Mouse (Mus musculus) MEL (cell line): ENCODE measurements at regions not wholly inside any gene's neighbourhood (a gene's known extent, or its start where the extent isn't known, plus 50 kb on each side); places are given as distances from the start of the nearest gene placed in this dataset.

ENCODE experiments used
- DNase-seq: peaks from one replicate; pipeline ENCODE4 v3.0.0; 2011; ENCODE audit warnings: low read depth, low spot score
- H3K27ac ChIP-seq: 2 replicates; pipeline ENCODE4 v1.5.1; 2012; ENCODE audit warnings: low read depth, mild to moderate bottlenecking, control low read depth, low read length, moderate library complexity; ENCODE audit not compliant: control insufficient read depth
- H3K27me3 ChIP-seq, 2 experiments: fragments of 150-350 bp in 1 of 2; sonication (generic) in 1 of 2; 2 replicates each; pipeline ENCODE4 v1.6.1; 2012; ENCODE audit warnings: low read length in 2 of 2, mild to moderate bottlenecking in 2 of 2, improper control_type of control experiment in 1 of 2, moderate library complexity in 1 of 2; ENCODE audit not compliant: insufficient read depth in 2 of 2, control insufficient read depth in 1 of 2
- H3K36me3 ChIP-seq, 2 experiments: 2 replicates each; pipeline ENCODE4 v1.6.1; 2012 to 2014; ENCODE audit warnings: low read length in 2 of 2, improper control_type of control experiment in 1 of 2, inconsistent platforms in 1 of 2, mild to moderate bottlenecking in 1 of 2; ENCODE audit not compliant: insufficient read depth in 2 of 2, control insufficient read depth in 1 of 2
- H3K4me1 ChIP-seq, 2 experiments: fragments of 150-350 bp in 1 of 2; sonication (generic) in 1 of 2; 2 replicates each; pipeline ENCODE4 v1.6.1; 2012; ENCODE audit warnings: low read length in 2 of 2, improper control_type of control experiment in 1 of 2, mild to moderate bottlenecking in 1 of 2; ENCODE audit not compliant: insufficient read depth in 2 of 2, control insufficient read depth in 1 of 2
- H3K4me3 ChIP-seq, 2 experiments: fragments of 150-350 bp in 1 of 2; sonication (generic) in 1 of 2; 2 replicates each; pipeline ENCODE4 v1.5.1; 2012; ENCODE audit warnings: low read depth in 2 of 2, low read length in 2 of 2, mild to moderate bottlenecking in 2 of 2, moderate library complexity in 2 of 2, control low read depth in 1 of 2, improper control_type of control experiment in 1 of 2; ENCODE audit not compliant: control insufficient read depth in 1 of 2, insufficient read depth in 1 of 2
- H3K79me2 ChIP-seq: 2 replicates; pipeline ENCODE4 v1.6.1; 2012; ENCODE audit warnings: mild to moderate bottlenecking, low read length, moderate library complexity; ENCODE audit not compliant: control insufficient read depth, poor library complexity, insufficient read depth
- H3K9ac ChIP-seq: 2 replicates; pipeline ENCODE4 v1.6.1; 2012; ENCODE audit warnings: low read depth, mild to moderate bottlenecking, control low read depth, low read length, moderate library complexity; ENCODE audit not compliant: control insufficient read depth, poor library complexity, severe bottlenecking
- H3K9me3 ChIP-seq: fragments of 150-350 bp; sonication (generic); replicated peaks from 2 replicates; pipeline ENCODE4 v1.6.1; 2012; ENCODE audit warnings: mild to moderate bottlenecking, low read length, improper control_type of control experiment, moderate library complexity; ENCODE audit not compliant: insufficient read depth
- BHLHE40 ChIP-seq: IDR thresholded peaks from 2 replicates; pipeline ENCODE4 v1.6.1; 2012; ENCODE audit warnings: low read depth, mild to moderate bottlenecking, inconsistent platforms, low read length, improper control_type of control experiment, borderline replicate concordance
- CHD1 ChIP-seq: IDR thresholded peaks from 2 replicates; pipeline ENCODE4 v1.6.1; 2012; ENCODE audit warnings: low read depth, mild to moderate bottlenecking, inconsistent platforms, low read length, improper control_type of control experiment
- CHD2 ChIP-seq: IDR thresholded peaks from 2 replicates; pipeline ENCODE4 v1.6.1; 2011; ENCODE audit warnings: low read length, improper control_type of control experiment
- EP300 ChIP-seq, 2 experiments: IDR thresholded peaks; 2 replicates each; pipeline ENCODE4 v1.6.1; 2011; ENCODE audit warnings: improper control_type of control experiment in 2 of 2, low read length in 2 of 2, low read depth in 1 of 2, mild to moderate bottlenecking in 1 of 2
- ETS1 ChIP-seq: IDR thresholded peaks from 2 replicates; pipeline ENCODE4 v1.6.1; 2012; ENCODE audit warnings: low read depth, mild to moderate bottlenecking, inconsistent platforms, low read length, improper control_type of control experiment, moderate library complexity
- GATA1 ChIP-seq: IDR thresholded peaks from 2 replicates; pipeline ENCODE4 v1.6.1; 2011; ENCODE audit warnings: low read depth, low read length, improper control_type of control experiment
- HCFC1 ChIP-seq: IDR thresholded peaks from 2 replicates; pipeline ENCODE4 v1.6.1; 2012; ENCODE audit warnings: low read depth, mild to moderate bottlenecking, inconsistent platforms, low read length, improper control_type of control experiment, moderate library complexity
- MAFK ChIP-seq: IDR thresholded peaks from 2 replicates; pipeline ENCODE4 v1.6.1; 2011; ENCODE audit warnings: low read depth, mild to moderate bottlenecking, low read length, improper control_type of control experiment, borderline replicate concordance
- MAZ ChIP-seq: IDR thresholded peaks from 2 replicates; pipeline ENCODE4 v1.6.1; 2012; ENCODE audit warnings: low read depth, mild to moderate bottlenecking, inconsistent platforms, low read length, improper control_type of control experiment
- MYC ChIP-seq: IDR thresholded peaks from 2 replicates; pipeline ENCODE4 v1.6.1; 2011; ENCODE audit warnings: low read depth, mild to moderate bottlenecking, low read length, improper control_type of control experiment, moderate library complexity
- NRF1 ChIP-seq: IDR thresholded peaks from 2 replicates; pipeline ENCODE4 v1.6.1; 2014; ENCODE audit warnings: low read depth, mild to moderate bottlenecking, inconsistent platforms, low read length, improper control_type of control experiment, moderate library complexity; ENCODE audit not compliant: poor library complexity, insufficient read depth, severe bottlenecking
- POLR2A ChIP-seq, 2 experiments: IDR thresholded peaks; 2 replicates each; pipeline ENCODE4 v1.6.1; 2011 to 2012; ENCODE audit warnings: low read length in 2 of 2, mild to moderate bottlenecking in 2 of 2, control low read depth in 1 of 2, improper control_type of control experiment in 1 of 2, low read depth in 1 of 2, moderate library complexity in 1 of 2; ENCODE audit not compliant: control insufficient read depth in 1 of 2, insufficient read depth in 1 of 2, poor library complexity in 1 of 2
- POLR2AphosphoS2 ChIP-seq: IDR thresholded peaks from 2 replicates; pipeline ENCODE4 v1.6.1; 2011; ENCODE audit warnings: low read length, improper control_type of control experiment
- POLR2AphosphoS5 ChIP-seq: IDR thresholded peaks from 2 replicates; pipeline ENCODE4 v1.6.1; 2012; ENCODE audit warnings: low read depth, borderline replicate concordance, mild to moderate bottlenecking, inconsistent platforms, low read length, moderate library complexity, mixed read lengths
- RAD21 ChIP-seq: IDR thresholded peaks from 2 replicates; pipeline ENCODE4 v1.6.1; 2011; ENCODE audit warnings: mild to moderate bottlenecking, low read depth, low read length, improper control_type of control experiment
- RCOR1 ChIP-seq: IDR thresholded peaks from 2 replicates; pipeline ENCODE4 v1.6.1; 2012; ENCODE audit warnings: low read depth, mild to moderate bottlenecking, inconsistent platforms, low read length, improper control_type of control experiment
- SIN3A ChIP-seq: IDR thresholded peaks from 2 replicates; pipeline ENCODE4 v1.6.1; 2012; ENCODE audit warnings: low read length, improper control_type of control experiment, inconsistent platforms
- TAL1 ChIP-seq: IDR thresholded peaks from 2 replicates; pipeline ENCODE4 v1.6.1; 2012; ENCODE audit warnings: mild to moderate bottlenecking, inconsistent platforms, low read length, moderate library complexity, mixed read lengths
- TCF12 ChIP-seq: IDR thresholded peaks from 2 replicates; pipeline ENCODE4 v1.6.1; 2014; ENCODE audit warnings: low read depth, mild to moderate bottlenecking, inconsistent platforms, low read length, improper control_type of control experiment, moderate library complexity
- UBTF ChIP-seq: IDR thresholded peaks from 2 replicates; pipeline ENCODE4 v1.6.1; 2012; ENCODE audit warnings: low read depth, mild to moderate bottlenecking, inconsistent platforms, low read length, improper control_type of control experiment, moderate library complexity, borderline replicate concordance; ENCODE audit not compliant: insufficient read depth
- USF1 ChIP-seq: IDR thresholded peaks from 2 replicates; pipeline ENCODE4 v1.6.1; 2014; ENCODE audit warnings: low read depth, mild to moderate bottlenecking, inconsistent platforms, low read length, improper control_type of control experiment, moderate library complexity
- ZC3H11A ChIP-seq: IDR thresholded peaks from 2 replicates; pipeline ENCODE4 v1.6.1; 2012; ENCODE audit warnings: low read depth, mild to moderate bottlenecking, inconsistent platforms, low read length, improper control_type of control experiment
- ZKSCAN1 ChIP-seq: IDR thresholded peaks from 2 replicates; pipeline ENCODE4 v1.6.1; 2012; ENCODE audit warnings: low read depth, mild to moderate bottlenecking, inconsistent platforms, low read length, improper control_type of control experiment, moderate library complexity
- ZMIZ1 ChIP-seq: IDR thresholded peaks from 2 replicates; pipeline ENCODE4 v1.6.1; 2012; ENCODE audit warnings: low read depth, mild to moderate bottlenecking, inconsistent platforms, low read length, improper control_type of control experiment, moderate library complexity

GRCm38 (mm10) chr17:51411545-51412094 is 232.5 kb upstream of the Tbc1d5 start:
- peaks cover 0 to 21% of the 10 kb centered on the region in 2 experiments for H3K4me1 ChIP-seq
- no peaks in the 10 kb centered on the region for H3K79me2 ChIP-seq
- H3K9me3 ChIP-seq, result no peaks in the 10 kb centered on the region
- DNase-seq, result no peak
- no peak overlapping the region for H3K27ac ChIP-seq
- H3K4me3 ChIP-seq, result no peak overlapping the region
- H3K27me3 ChIP-seq, result no peaks in the 10 kb centered on the region
- no peak overlapping the region for H3K9ac ChIP-seq
- TF ChIP-seq RAD21 (no peak), ZMIZ1 (no peak), HCFC1 (no peak), RCOR1 (no peak), ZKSCAN1 (no peak)
- H3K36me3 ChIP-seq, result peaks cover 0 to 14% of the 10 kb centered on the region in 2 experiments; a peak in 2 of 4 replicates

- TF ChIP-seq POLR2AphosphoS5 (no peak), RAD21 (no peak), CHD1 (no peak)
- peaks cover 0 to 19% of the 10 kb centered on the region in 2 experiments for H3K4me1 ChIP-seq
- H3K9ac ChIP-seq, result no peak overlapping the region
- H3K27ac ChIP-seq, result no peak overlapping the region
- no peaks in the 10 kb centered on the region for H3K27me3 ChIP-seq
- H3K79me2 ChIP-seq, result no peaks in the 10 kb centered on the region
- H3K9me3 ChIP-seq, result no peaks in the 10 kb centered on the region
- DNase-seq, result no peak
- no peak overlapping the region for H3K4me3 ChIP-seq
- H3K36me3 ChIP-seq, result peaks cover 0 to 11% of the 10 kb centered on the region in 2 experiments; a peak in 2 of 4 replicates
These were observed 229.7 kb upstream of the Tbc1d5 start for GRCm38 (mm10) chr17:51408894-51409293.

DNA sequence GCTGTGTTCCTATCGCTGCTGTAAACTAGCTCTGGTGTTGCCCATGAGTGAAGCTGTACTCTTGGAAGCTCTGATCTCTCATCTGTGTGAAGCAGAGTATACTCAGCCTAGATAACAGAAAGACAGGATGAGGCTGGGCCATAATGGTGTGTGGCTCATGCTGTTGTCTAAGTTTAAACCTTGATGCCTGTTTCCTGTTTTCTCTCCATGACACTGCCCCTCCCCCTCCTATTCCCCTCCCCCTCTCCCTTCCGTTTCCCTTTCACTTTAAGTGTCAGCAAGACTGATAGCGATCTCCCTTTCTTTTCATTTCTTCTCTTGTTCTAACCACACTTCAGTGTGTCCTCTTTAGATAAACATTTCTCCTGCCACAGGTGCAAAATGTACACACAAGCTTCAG is 229.2 kb upstream of the Tbc1d5 start:
- Histone ChIP-seq H3K79me2 (no peaks in the 10 kb centered on the region), H3K9ac (no peak overlapping the region), H3K9me3 (no peaks in the 10 kb centered on the region), H3K27me3 (no peaks in the 10 kb centered on the region), H3K27ac (peak overlapping the region; percentile 51; the same call in 1 of the 2 replicates), H3K4me1 (peaks cover 0 to 16% of the 10 kb centered on the region in 2 experiments; a peak in 3 of 4 replicates), H3K4me3 (peak overlapping the region in 1 of 2 experiments; percentile 26; a peak in 1 of 4 replicates), H3K36me3 (peaks cover 0 to 11% of the 10 kb centered on the region in 2 experiments; a peak in 2 of 4 replicates)
- peak; percentile 82 for DNase-seq
- peak; percentile 75 for TF ChIP-seq GATA1
- no peak for TF ChIP-seq MYC
- TF ChIP-seq ZMIZ1, result no peak
- TF ChIP-seq BHLHE40, result no peak
- TF ChIP-seq NRF1, result no peak
- TF ChIP-seq CHD2, result peak; percentile 81
- no peak for TF ChIP-seq USF1
- no peak for TF ChIP-seq ZC3H11A
- TF ChIP-seq POLR2AphosphoS5, result no peak
- peak; percentile 93 for TF ChIP-seq TCF12
- TF ChIP-seq POLR2AphosphoS2, result no peak
- peak; percentile 38; the same call in 1 of the 2 replicates for TF ChIP-seq HCFC1
- peak; percentile 92 for TF ChIP-seq ETS1
- peak; percentile 65 for TF ChIP-seq RCOR1
- TF ChIP-seq SIN3A, result peak; percentile 65
- TF ChIP-seq POLR2A (IDR thresholded peaks at IDR 0.05; ENCODE audit: control insufficient read depth in 1 of 2, insufficient read depth in 1 of 2, low read depth in 1 of 2, low read length in 2 of 2, poor library complexity in 1 of 2), result no peak
- TF ChIP-seq UBTF, result no peak
- peak; percentile 19; the same call in 1 of the 2 replicates for TF ChIP-seq MAFK
- TF ChIP-seq TAL1, result no peak
- TF ChIP-seq CHD1, result no peak
- peak; percentile 80 to 88 for TF ChIP-seq EP300 (IDR thresholded peaks at IDR 0.05; ENCODE audit: low read depth in 1 of 2, low read length in 2 of 2)
- no peak for TF ChIP-seq MAZ
